17 mouse cellular contexts compared by ENCODE assay signal in the genomic region with DNA sequence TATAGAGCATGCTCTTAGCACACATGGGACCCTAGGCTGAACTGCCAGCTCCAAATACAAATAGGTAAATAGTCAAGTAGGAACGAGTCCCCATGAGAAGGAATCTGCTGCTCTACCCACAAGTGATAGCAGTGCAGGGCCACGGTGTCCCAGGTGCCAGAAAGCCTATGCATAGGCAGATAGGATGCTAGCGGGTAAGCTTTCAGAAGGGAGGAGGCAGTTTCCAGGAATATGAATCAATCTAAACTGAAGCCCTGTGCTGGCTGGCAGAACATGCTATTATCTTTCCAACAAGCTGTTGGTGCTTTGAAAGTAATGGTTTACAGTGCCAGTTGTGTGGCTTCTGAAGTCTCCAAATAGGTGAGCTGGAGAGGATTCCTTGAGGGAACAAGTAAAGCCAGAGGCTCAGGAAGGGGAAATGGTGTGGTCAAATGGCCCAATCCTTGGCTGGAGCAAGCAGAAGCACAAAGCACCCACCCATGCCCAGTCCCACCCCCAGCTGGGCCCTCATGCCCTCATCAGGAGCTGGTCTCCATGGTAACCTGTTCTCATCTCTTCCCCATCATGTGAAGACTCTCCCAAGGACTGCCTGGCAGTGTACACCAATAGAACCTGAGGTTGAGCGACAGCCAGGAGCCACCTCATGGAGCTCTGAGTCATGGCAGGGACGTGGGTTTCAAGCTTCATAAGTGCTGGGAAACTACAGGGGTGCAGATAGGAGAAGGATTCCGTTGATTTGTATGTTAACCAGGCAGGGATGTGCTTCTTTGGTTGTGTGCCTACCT. TPM values are rescaled to one million over a fixed set of nuclear protein-coding genes. Genes with fewer than 3 reads are reported as not detected.
A peak's percentile ranks its signal among the peaks of the same experiment; 100 is the strongest.
DNase-seq lines count a peak whose midpoint lies in the region; ATAC-seq and TF ChIP-seq lines count a peak whose summit lies in the region.
"Had no signal": no experiment of that assay in that cellular context is flagged by ENCODE, and none has a peak within 500 bp of the region (broad histone marks: within the 10 kb centered on the region; RNA-seq: fewer than 3 reads in every experiment).

No protein-coding gene starts in this region.

- ATAC-seq in common myeloid progenitor, adult 5-6 weeks (replicated peaks; ENCODE audit: low read depth, poor library complexity, severe bottlenecking) = peak; percentile 30; the same call in 1 of the 2 replicates
- ATAC-seq in liver, embryonic 14.5 days (ENCODE audit: insufficient read depth) = peak; percentile 86
- ATAC-seq in midbrain, embryonic 16.5 days = no peak
- ATAC-seq: activated CD4-positive, CD25-positive, alpha-beta regulatory T cell, adult 4 months; forebrain, embryonic 15.5 days; intestine, embryonic 16.5 days; lung, postnatal 0 days had no signal

- no peaks in the 10 kb centered on the region for H3K27me3 ChIP-seq in liver, embryonic 14.5 days (ENCODE audit: control insufficient read depth, insufficient read depth, low read length)
- no peaks in the 10 kb centered on the region for H3K27me3 ChIP-seq in midbrain, embryonic 16.5 days (ENCODE audit: control insufficient read depth, insufficient read depth, low read depth, low read length)
- H3K27me3 ChIP-seq: forebrain, embryonic 15.5 days; hindbrain, embryonic 13.5 days; limb, embryonic 12.5 days had no signal

- whole genome bisulfite sequencing in liver, embryonic 14.5 days (ENCODE audit: insufficient replicate concordance) = 40% methylated on average over 6 of the region's 6 CpGs
- 91% methylated on average over 6 of the region's 6 CpGs for WGBS in midbrain, embryonic 16.5 days

- H3K9me3 ChIP-seq in liver, embryonic 14.5 days (ENCODE audit: control insufficient read depth, low read length) = no peaks in the 10 kb centered on the region
- no peaks in the 10 kb centered on the region for H3K9me3 ChIP-seq in midbrain, embryonic 16.5 days (replicated peaks; ENCODE audit: control insufficient read depth, low read length, poor library complexity, severe bottlenecking)
- H3K9me3 ChIP-seq: forebrain, embryonic 15.5 days; hindbrain, embryonic 13.5 days; limb, embryonic 12.5 days had no signal

- H3K4me1 ChIP-seq in liver, embryonic 14.5 days (replicated peaks; ENCODE audit: control insufficient read depth in 2 of 2, insufficient read depth in 2 of 2, low read length in 1 of 2) = peaks cover 29 to 66% of the 10 kb centered on the region in 2 experiments
- H3K4me1 ChIP-seq in midbrain, embryonic 16.5 days (ENCODE audit: control insufficient read depth, insufficient read depth, low read length) = no peaks in the 10 kb centered on the region
- H3K4me1 ChIP-seq: forebrain, embryonic 15.5 days; hindbrain, embryonic 13.5 days; limb, embryonic 12.5 days had no signal

- no peak overlapping the region for H3K4me3 ChIP-seq in liver, embryonic 14.5 days (ENCODE audit: insufficient read depth in 1 of 2, low read depth in 2 of 2, low read length in 2 of 2)
- no peak overlapping the region for H3K4me3 ChIP-seq in midbrain, embryonic 16.5 days (ENCODE audit: low read depth, low read length)
- H3K4me3 ChIP-seq: forebrain, embryonic 15.5 days; hindbrain, embryonic 13.5 days; limb, embryonic 12.5 days had no signal

- no peaks in the 10 kb centered on the region; the same call in 1 of the 2 replicates for H3K36me3 ChIP-seq in liver, embryonic 14.5 days (replicated peaks; ENCODE audit: control insufficient read depth, insufficient read depth, low read depth)
- peaks cover 8% of the 10 kb centered on the region for H3K36me3 ChIP-seq in midbrain, embryonic 16.5 days (ENCODE audit: control insufficient read depth, insufficient read depth, low read length)

- no peak overlapping the region; the same call in 1 of the 2 replicates for H3K27ac ChIP-seq in liver, embryonic 14.5 days
- no peak overlapping the region for H3K27ac ChIP-seq in midbrain, embryonic 16.5 days (ENCODE audit: low read length)
- H3K27ac ChIP-seq: forebrain, embryonic 15.5 days; hindbrain, embryonic 13.5 days; limb, embryonic 12.5 days had no signal

- TF ChIP-seq CTCF in liver, embryonic 14.5 days (IDR thresholded peaks at IDR 0.05; ENCODE audit: low read depth) = no peak

- peak; percentile 84 for TF ChIP-seq EP300 in liver, embryonic 14.5 days (IDR thresholded peaks at IDR 0.05; ENCODE audit: low read depth)

- DNase-seq in layer of hippocampus, adult 18-20 months (ENCODE audit: low spot score in 2 of 2) = peak; percentile 32 to 51
- DNase-seq in layer of hippocampus, adult 9-10 months (ENCODE audit: low spot score) = no peak
- peak; percentile 29 for DNase-seq in 416B (ENCODE audit: low read depth)
- peak; percentile 47 to 65 (median 53) for DNase-seq in liver, embryonic 14.5 days (ENCODE audit: low read depth in 3 of 3, low spot score in 3 of 3)
- DNase-seq in urinary bladder, postnatal 36 days (ENCODE audit: low spot score in 2 of 2) = no peak
- no peak for DNase-seq in urinary bladder, postnatal 10 days (ENCODE audit: low spot score)
- DNase-seq: cerebellum, adult 2 months; kidney, postnatal 14 days had no signal

- no peak overlapping the region for H3K9ac ChIP-seq in liver, embryonic 14.5 days (replicated peaks)
- no peak overlapping the region for H3K9ac ChIP-seq in midbrain, embryonic 16.5 days (ENCODE audit: low read depth, low read length)
- H3K9ac ChIP-seq: forebrain, embryonic 15.5 days; hindbrain, embryonic 13.5 days; limb, embryonic 12.5 days had no signal

- peak overlapping the region; percentile 6; the same call in 1 of the 2 replicates for H3K4me2 ChIP-seq in liver, embryonic 14.5 days (ENCODE audit: low read depth)
- H3K4me2 ChIP-seq in midbrain, embryonic 16.5 days (ENCODE audit: low read length) = no peak overlapping the region
- H3K4me2 ChIP-seq: forebrain, embryonic 15.5 days; hindbrain, embryonic 13.5 days; limb, embryonic 12.5 days; midbrain, embryonic 11.5 days had no signal

RNA-seq across cellular contexts. Expression of a gene that starts 57.1 kb away (rescaled TPM):
- under 1 TPM; 0.76 to 0.89 TPM for total RNA-seq in layer of hippocampus, adult 18-20 months (2021)
- total RNA-seq in common myeloid progenitor, adult 5-6 weeks (2017) = 1.7 and 2.2 TPM in 2 replicates
- polyA plus RNA-seq in liver, embryonic 14.5 days (2012; rRNA removed) = 1.1 and 1.5 TPM in 2 replicates
- 1.0 and 1.6 TPM in 2 replicates for polyA plus RNA-seq in liver, embryonic 14.5 days (2014; fragmentation: Nextera tagmentation; extraction: Ambion mirVana)
- polyA plus RNA-seq in midbrain, embryonic 16.5 days (2015; fragmentation: Nextera tagmentation; extraction: Ambion mirVana) = 9.0 and 10.8 TPM in 2 replicates

Comparison
In these comparisons a context has a peak if more than half of its experiments do, and no peak if none do; other contexts are left out.
1. DNase-seq: peak in layer of hippocampus, adult 18-20 months (2 of 2), 416B (single experiment) and liver, embryonic 14.5 days (3 of 3); none in layer of hippocampus, adult 9-10 months (single experiment), urinary bladder, postnatal 36 days (0 of 2) and urinary bladder, postnatal 10 days (single experiment).